Mouse (Mus musculus): ENCODE measurements around the gene Ntf3.

Gene Ntf3

GRCm38 (mm10) chr6:126159279-126160066 is 7.2 kb downstream of the Ntf3 start:
- no peak for DNase-seq (ENCODE audit: low spot score in 2 of 2)

DNA sequence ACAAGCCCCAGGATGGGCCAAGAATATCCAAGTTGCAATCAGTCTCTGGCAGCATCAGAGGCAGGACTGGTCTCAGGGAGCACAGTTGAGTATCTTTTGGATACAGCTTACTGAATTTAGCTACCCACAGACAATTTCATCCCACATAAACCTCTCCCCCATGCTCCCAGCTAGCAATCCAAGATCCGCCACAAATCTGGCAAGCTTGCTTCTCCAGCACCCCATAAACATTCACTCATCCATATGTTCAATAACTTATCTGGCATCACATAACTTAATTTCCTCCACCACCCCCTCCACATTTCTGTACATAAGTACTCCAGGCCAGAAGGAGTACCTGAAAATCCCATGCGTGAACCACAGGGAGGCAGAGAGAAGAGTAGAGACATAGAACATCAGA is 10.8 kb downstream of the Ntf3 start:
- DNase-seq (ENCODE audit: low spot score in 2 of 2) = no peak

DNA sequence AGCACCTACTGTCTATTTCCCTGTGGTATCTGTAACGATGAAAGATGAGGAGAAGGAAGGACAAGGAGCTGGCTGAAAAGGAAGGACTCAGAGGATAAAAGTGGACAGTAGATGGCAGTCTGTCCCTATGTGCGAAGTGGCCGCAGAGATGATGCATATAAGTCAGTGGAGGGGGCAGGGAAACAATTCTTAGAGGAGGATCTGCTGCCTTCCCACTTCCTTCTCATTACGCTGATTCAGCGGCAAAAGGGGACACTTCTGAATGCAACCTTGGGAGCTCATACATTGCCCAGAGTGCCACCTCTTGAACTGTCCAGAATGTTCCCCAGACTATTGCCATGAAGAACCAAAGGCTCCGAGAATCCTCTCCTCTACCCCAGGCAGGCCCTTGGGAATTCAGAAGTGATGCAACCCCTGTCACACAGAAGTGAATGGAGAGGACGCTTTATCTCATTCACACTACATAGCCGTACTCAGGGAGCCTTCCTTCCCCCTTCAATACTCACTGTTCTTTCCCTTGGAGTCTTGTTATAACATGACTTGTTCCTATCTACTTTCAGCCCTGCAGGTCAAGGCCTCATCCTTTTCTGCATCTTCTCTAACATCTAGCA is 12.2 kb downstream of the Ntf3 start:
- no peak for DNase-seq (ENCODE audit: low spot score in 2 of 2)

GRCm38 (mm10) chr6:126153154-126153553 is 13.6 kb downstream of the Ntf3 start:
- no peak for DNase-seq (ENCODE audit: low spot score in 2 of 2)

- DNase-seq (ENCODE audit: low spot score in 2 of 2) = no peak
These were observed 23.1 kb downstream of the Ntf3 start for GRCm38 (mm10) chr6:126143659-126144058.

DNA sequence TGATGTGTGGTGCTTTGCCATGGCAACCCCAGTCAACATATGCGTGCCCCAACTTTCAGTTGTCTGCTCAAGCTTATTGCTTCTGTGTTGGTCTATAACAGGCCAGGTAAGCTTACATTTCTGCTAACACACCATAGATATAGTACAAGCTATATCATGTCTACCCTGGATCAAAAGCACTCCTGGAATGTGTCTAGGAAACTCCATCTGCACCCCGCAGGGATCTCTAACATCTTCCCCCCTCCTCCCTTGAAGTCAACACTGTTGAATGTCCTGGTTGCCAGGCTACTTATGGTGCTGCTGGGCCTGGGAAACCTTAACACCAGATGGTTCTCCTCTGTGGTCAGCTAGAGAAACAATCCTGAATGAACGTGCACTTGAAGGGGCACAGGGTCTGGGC is 24.0 kb downstream of the Ntf3 start:
- DNase-seq (ENCODE audit: low spot score in 2 of 2) = no peak

DNA sequence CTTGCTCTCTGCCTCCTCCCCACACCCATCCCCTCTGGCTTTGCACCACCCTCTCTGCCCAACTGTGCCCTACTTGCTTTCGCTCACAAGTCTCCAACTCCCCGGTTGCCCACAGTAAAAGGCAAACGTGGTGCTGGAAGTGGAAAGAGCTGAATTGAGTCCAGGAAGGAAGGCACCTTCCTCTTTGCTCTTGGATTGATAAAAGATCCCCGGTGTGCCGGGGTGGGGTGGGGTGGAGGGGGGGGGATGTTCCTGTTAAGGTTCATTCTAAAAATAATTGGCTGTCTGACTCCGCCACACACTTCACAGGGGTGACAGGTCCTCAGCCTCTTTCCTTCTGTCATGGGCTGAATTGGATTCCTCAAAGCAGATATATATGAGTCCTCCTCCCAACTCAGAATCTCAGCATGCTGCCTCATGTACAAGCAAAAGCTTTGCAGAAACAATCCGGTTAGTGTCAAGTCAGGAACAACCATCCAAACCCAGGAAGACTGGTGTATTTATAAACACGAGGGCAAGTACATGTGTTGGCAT is 24.6 kb downstream of the Ntf3 start:
- no peak for DNase-seq (ENCODE audit: low spot score in 2 of 2)

- DNase-seq (ENCODE audit: low spot score in 2 of 2) = peak in 1 of 2 experiments; percentile 42
These were observed 25.2 kb downstream of the Ntf3 start for GRCm38 (mm10) chr6:126141472-126141871.

GRCm38 (mm10) chr6:126140961-126141360 is 25.7 kb downstream of the Ntf3 start:
- no peak for DNase-seq (ENCODE audit: low spot score in 2 of 2)

GRCm38 (mm10) chr6:126140416-126140815 is 26.3 kb downstream of the Ntf3 start:
- DNase-seq (ENCODE audit: low spot score in 2 of 2) = no peak

DNA sequence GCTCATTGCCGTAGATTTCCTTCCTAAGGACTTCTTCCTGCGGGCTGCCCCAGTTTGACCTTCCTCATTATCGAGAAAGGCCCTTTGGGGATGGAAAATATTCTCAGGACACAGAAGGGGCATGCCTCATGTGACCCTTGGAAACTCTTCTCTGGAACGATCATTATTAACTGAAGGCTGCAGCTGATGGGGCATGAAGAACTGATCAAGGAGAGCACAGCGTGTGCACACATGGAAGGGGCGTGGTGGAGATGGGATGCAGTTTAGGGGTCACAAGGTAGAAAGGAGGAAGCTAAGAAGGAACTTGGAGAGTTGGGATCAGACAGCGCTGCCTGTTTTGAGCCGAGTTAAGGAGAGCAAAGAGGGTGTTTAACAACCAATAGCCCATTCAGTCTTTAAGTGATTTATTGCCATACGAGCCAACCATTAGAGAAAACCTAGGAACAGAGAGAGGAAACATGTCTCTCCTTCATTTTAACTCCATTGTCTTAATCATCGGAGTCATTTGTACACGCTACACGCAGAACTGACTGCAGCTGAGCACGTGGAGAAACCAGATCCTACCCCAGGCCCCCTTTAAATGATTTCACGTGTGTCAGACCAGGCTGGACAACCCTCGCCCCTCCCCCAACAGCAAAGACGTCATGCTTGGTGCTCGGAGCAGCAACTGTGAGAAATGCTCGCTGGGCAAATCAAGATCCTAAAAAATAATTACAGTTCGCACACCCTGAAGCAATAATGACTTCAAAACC is 32.4 kb downstream of the Ntf3 start:
- no peak for DNase-seq (ENCODE audit: low spot score in 2 of 2)

DNA sequence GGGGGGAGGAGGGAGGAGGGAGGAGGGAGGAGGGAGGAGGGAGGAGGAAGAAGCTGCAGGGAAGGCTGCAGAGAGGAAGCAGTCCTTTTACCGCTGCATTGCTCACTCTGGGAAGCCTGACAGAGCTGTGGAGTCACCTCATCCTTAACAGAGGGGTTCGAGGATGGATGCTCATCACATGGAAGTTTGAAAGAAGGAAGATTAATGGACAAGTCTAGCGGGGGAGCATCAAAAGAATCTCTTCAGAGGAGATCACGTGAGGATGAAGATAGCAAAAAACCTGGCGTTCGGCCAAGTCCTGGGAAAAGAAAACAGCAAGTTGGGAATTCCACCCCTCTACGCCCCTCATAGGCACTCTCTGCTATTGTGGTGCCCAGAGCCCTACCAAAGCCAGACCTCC is 38.5 kb downstream of the Ntf3 start:
- no peak for DNase-seq (ENCODE audit: low spot score in 2 of 2)

DNA sequence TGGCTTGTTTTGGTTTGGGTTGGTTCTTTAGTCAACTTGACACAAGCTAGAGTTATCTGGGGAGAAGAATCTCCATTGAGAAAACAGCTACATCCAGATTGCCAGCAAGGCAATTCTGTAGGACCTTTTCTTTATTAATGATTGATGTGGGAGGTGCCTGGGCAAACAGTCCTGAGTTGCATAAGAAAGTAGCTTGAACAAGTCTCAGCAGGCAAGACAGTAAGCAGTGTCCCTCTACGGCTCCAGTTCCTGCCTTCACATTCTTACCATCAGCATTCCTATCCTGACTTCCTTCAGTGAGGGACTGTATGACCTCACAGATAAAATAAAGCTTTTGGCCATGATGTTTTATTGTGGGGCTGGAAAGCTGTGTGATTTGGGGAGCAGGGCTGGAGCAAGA is 48.5 kb downstream of the Ntf3 start:
- DNase-seq (ENCODE audit: low spot score in 2 of 2) = peak in 1 of 2 experiments; percentile 19

- no peak for DNase-seq (ENCODE audit: low spot score in 2 of 2)
These were observed 49.5 kb downstream of the Ntf3 start for GRCm38 (mm10) chr6:126117191-126117590.

DNA sequence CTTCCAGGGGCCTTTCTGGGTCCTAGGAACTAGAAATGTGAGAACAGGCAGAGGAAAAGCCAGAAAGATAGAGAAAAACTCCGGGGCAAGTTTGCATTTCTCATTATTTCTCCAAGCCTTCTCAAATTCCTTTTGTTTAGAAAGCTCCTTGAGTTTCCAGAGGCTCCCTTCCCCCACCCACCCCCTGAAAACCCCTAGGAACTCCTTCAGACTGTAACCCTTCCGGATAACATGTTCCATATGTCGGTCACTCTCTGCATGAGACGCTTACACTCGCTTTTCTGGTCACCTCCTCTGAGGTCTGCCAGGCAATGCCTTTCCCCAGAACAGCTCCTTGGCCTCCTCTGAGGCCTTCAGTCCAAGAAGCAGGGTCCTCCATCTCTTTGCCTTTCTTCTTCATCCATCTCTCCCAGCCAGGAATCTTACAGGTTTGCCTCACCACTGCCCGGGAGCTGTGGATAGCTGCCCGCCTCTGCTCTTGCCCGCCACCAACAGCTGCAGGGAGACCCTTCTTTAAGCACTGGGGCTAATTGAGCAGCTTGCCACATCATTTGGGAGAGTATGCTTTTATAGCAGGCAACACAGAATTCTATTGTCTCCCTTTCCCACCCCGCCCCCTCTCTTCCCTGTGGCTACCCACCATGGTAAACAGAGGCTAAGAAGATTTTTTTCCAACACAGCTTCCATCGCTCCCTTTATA is 51.6 kb downstream of the Ntf3 start:
- no peak for DNase-seq (ENCODE audit: low spot score in 2 of 2)

GRCm38 (mm10) chr6:126110892-126111835 is 55.5 kb downstream of the Ntf3 start:
- no peak for DNase-seq (ENCODE audit: low spot score in 2 of 2)

DNA sequence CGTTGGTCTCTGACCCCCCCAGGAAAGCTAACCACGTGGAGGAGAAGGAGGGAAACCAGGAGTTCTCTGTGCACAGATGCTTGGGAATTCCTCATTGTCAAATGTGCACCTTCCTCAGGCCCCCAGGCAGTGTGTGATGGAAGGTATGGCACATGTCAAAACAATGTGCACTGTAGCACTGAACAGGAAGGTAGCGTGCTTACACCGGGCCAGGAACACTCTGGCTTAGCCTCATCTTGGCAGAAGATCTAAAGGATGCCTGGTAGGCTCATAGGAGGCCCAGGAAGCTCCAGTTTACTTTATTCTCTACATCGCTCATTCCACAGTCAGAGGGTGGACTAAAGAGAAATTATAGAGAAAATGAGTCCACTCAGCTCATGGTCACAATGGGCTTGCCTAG is 57.5 kb downstream of the Ntf3 start:
- no peak for DNase-seq (ENCODE audit: low spot score in 2 of 2)

DNA sequence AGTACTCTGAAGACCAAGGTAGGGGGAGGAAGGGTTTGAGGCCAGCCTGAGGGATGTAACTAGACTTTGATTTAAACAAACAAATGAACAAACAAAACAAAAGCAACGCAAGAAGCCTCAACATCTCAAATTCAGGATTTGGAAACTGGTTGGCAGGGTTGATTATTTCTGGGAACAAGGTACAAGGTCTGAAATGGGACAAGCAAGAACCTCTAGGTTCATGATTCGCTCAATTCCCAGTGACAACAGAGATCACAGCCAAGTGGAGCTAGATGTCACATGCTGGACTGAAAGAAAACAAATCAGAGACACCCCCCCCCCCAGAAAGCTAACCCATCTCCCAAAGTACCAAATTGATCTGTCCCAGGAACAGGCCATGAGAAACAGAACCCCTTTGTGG is 57.9 kb downstream of the Ntf3 start:
- DNase-seq (ENCODE audit: low spot score in 2 of 2) = no peak

DNA sequence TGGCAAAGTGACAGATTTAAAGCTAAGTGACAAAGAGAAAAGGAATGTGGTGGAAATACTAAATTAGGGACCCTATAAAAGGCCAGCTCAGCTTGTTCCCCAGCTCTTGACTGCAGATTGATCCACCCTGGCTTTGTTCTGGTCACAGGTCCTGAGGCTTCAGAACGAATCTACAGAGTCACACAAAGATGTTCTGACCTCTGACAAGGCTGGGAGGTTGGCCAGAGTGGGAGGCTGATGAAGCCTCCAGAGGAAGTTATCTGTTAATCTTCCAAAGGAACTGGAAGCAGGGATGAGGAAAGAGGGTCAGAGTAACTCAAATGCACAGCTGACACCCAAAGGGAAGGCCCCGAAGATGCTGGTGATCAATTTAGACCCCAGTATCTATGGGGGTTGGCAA is 59.3 kb downstream of the Ntf3 start:
- no peak for DNase-seq (ENCODE audit: low spot score in 2 of 2)

GRCm38 (mm10) chr6:126106798-126107173 is 59.9 kb downstream of the Ntf3 start:
- DNase-seq (ENCODE audit: low spot score in 2 of 2) = no peak
